Mouse (Mus musculus) adrenal gland, adult 18-20 months (tissue): ENCODE data around the gene Srms. TPM values are rescaled to one million over a fixed set of nuclear protein-coding genes. Genes with fewer than 3 reads are reported as not detected.
"Not testable (repeated sequence)": the region's sequence is repeated elsewhere in the genome, so short reads cannot be mapped to it uniquely, and the experiment has no call there.

Source experiments
- DNase-seq, 2 experiments: peaks; one replicate each; pipeline ENCODE4 v3.0.0; 2021 to 2022; ENCODE audit warnings: low spot score in 2 of 2
- total RNA-seq, 2 experiments: library from RNA; stranded (reverse); gene quantifications; 1 replicate in 1 of 2; 2 replicates in 1 of 2; pipeline ENCODE4 v1.2.3; 2021

Srms gene
- total RNA-seq, 2 experiments from 2014 or later = 0.73 to 0.83 TPM

DNA sequence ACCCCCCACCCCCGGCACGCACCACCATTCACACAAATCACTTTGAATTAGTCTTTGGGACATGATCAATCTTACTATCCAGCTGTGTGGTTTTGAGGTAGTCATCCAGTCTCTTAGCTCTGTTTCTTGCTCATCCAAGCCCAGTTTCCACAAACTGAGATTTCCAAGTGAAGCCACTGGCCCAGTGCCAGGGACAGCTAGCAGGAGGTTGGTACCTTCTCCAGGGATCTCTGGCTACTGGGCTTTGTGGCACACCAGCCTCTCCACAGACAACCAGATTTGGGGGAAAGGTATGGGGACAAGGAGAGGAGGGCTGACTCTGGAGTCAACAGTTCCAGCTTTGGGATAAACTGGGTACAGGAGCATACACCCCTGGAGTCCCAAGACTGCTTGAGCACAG is 7.4 kb upstream of the Srms start:
- DNase-seq = no peak

- peak; percentile 61 to 63 for DNase-seq
These were observed 6.7 kb upstream of the Srms start, which contains the start of gene Fndc11 for GRCm38 (mm10) chr2:181219538-181220216. Gene Fndc11 (plus strand): TSS chr2:181220013.

GRCm38 (mm10) chr2:181218881-181219485 is 6.0 kb upstream of the Srms start:
- no peak for DNase-seq

DNA sequence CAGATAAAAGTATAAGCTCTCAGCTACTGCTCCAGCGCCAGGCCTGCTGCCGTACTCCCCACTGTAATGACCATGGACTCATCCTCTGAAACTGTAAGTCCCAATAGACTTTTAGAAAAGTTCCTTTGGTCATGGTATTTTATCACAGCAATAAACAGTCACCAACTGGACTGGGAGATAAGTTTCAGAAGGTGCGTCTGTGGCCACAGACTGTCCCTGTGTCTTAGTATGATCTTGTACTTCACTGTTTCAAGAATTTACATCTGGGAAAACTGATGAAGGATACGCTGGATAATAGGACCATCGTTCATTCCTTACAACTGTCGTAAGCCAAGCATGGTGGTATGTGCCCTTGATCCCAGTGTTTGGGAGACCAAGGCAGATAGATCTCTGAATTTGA is 3.1 kb upstream of the Srms start:
- no peak for DNase-seq

DNA sequence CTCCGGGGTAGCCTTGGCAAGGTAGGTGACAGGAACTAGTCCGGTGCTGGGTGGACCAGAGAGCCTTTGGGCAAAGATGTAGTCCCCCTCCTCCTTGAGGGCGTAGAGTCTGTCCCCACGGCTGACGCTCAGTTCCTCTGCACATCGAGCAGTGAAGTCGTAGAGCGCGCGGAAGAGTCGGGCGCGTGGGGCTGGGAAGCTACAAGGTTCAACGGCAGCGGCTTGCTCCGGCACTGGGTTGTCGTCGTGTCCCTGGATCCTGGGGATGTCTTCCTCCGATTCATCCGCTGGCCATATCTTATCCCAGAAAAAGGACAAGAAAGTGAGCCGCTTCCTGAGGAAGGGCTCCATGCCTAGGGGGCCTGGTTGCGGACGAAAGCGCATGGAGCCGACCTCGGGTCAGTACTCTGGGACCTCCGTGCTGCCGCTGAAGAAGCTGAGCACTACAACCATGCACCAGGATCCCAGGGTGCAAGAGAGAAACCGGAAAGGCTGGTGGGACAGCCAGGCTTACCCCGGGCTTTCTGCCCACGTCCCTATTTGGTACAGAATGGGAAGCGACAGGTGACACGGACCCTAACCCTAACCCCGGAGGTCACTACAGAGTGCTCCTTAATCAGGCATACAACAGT is 480 bp downstream of the Srms start:
- DNase-seq = no peak

GRCm38 (mm10) chr2:181206118-181206517 is 6.9 kb downstream of the Srms start:
- DNase-seq = no peak

DNA sequence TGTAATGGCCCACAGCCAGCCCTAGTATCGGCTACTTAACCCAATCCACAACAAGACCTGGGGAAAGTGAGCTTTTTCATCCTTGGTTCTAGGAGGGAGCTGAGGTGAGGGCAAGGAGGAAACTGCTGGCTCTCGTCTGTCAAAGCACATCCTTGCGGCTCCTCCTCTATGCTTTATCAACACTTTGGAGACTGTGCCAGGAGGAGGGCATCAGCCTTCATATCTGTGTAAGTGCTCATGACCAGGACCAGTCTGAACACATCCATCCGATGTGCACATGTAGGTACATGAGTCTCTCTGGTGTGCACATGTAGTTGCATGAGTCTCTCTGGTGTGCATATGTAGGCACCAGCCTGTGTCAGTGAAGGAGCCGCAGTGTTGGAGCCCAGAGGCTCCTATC is 7.3 kb downstream of the Srms start:
- DNase-seq = no peak

GRCm38 (mm10) chr2:181202886-181203285 is 10.1 kb downstream of the Srms start:
- DNase-seq = no peak

DNA sequence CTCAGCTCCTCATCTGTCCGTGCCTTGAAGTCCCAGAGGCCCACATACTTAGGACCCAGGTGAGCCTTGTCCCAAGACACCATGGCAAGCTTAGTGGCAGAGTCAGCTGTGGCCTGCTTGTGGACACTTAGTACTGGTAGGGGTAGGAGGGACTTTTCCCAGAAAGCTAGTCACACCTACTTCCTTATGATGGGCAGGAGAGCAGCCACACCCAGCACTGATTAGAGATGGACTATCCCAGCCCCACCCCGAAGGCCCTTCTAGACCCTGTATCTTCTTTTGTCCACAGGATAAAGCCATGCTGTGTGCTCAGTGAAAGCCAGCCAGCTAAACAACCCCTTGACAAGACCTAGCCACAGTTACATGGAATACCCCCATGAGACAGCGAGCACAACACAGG is 10.6 kb downstream of the Srms start, which contains the start of gene Ptk6:
Ptk6 (minus strand) TSS at position 368 of the 400 bp plus-strand sequence.
- no peak for DNase-seq

DNA sequence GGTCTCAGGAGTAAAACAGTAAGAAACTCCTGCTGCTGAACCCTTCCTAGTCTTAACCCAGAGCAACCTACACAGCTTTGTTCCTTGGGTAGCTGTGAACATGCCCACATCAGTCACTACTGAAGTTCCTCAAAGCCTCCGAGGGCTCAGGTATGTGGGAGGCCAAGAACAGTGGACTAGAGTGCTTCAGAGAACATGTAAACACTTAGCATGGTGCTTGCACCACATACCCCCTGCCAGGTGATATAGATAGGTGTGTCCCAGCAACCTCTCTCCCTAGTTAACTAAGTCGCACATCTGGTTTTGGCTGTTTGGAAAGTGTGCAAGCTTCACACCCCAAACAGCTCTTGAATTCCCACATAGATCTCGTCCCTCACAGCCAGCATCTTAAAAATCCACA is 11.4 kb downstream of the Srms start:
- DNase-seq = no peak

DNA sequence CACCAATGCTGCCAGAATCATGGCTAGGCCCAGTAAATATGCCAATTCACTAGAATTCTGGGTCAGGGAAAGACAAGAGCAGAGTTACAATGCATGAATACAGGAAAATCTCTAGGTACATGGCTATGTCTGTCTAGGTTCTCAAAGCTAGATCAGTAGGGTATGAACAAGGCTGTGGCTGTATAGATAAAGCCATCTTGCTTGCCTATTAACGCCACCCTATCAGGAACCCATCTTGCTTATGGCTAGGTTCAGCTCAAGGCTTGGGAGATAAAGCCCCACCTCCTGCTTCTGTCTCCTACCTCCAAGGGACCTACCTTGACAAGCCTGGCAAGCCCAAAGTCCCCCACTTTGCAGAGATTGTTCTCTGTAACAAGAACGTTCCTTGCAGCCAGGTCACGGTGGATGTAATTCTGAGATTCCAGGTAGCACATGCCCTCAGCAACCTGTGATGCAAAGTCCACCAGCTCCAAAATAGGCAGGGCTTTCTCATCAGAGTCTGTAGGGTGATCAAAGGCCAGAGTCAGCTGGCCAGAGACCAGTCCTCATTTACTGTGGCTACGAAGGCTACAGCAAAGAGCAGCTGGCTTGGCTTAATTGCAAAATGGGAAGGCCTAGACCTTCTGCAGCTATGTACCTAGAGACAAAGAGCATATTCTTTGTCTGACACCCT is 16.2 kb downstream of the Srms start:
- DNase-seq = no peak

DNA sequence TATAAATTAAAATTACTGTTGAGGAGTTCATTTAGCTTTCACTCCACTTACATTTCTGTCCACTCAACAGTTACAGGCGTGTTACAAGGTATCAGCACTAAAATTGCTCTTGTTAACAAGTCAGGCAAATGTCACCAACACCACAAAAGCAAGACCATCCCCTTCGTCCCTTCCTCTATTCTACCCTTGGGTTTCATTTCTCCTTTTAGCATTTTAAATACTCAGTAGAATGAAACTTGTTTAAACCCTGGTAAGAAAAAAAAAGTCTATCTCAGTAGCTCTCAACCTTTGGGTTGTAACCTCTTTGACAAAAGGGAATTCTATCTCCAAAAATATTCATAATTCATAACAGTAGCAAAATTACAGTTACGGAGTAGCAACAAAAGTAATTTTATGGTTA is 19.9 kb downstream of the Srms start:
- DNase-seq = no peak

DNA sequence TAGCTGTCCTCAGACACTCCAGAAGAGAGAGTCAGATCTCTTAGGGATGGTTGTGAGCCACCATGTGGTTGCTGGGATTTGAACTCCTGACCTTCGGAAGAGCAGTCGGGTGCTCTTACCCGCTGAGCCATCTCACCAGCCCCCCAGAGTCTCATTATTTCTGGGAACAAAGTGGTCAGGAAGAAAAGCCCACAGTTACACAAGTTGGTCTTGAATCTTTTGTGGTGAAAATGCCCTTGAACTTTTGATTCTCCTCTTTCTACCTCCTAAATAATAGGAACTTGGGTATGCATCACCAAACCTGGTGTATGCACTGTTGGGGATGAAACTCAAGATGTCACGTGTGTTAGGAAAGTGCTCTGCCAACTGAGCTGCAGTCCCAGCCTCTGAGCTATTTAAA is 21.0 kb downstream of the Srms start:
- no peak for DNase-seq

GRCm38 (mm10) chr2:181191385-181191784 is 21.6 kb downstream of the Srms start:
- not testable (repeated sequence) for DNase-seq

DNA sequence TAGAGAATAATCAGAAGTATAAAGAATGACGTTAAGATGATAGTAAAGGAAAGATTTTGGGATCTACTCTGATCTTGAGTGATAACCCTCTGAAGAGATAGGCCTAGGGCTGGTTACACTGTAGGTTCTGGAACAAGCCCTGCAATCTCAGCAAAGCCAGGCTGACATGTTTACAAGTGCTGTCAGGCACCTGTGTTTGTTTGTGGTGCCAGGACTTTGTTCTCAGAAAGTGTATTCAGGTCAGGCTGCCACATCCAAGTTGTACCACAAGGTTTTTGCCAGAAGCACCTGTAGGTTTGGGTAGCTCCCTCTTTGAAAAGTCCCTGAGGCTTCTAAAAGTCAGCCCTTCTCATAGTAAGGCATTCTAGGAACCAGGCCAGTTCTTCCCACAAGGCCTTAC is 23.7 kb downstream of the Srms start:
- DNase-seq = no peak

DNA sequence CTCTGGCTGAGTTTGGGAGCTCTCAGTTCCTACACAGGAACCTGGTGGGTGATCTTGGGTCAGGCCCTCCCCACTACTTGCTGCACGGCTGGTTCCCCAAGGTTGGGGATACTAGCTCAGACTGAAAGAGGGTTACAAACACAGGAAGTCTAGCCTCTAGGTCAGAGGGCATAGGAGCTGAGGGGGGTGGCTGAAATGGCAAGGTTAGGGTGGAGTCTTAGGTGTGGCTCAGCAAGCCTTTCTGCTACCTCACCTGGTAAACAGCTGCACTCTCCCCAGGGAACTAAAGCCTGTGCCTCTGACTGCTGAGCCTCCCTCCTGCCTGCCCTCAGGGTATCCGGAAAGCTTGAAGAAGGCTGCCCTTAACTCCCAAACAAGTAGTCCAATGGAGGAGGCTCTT is 24.3 kb downstream of the Srms start:
- DNase-seq = no peak

- peak; percentile 84 to 85 for DNase-seq
These were observed 25.6 kb downstream of the Srms start, which contains the start of gene Ppdpf for GRCm38 (mm10) chr2:181187121-181188000. Gene Ppdpf (plus strand): TSS chr2:181187247.

DNA sequence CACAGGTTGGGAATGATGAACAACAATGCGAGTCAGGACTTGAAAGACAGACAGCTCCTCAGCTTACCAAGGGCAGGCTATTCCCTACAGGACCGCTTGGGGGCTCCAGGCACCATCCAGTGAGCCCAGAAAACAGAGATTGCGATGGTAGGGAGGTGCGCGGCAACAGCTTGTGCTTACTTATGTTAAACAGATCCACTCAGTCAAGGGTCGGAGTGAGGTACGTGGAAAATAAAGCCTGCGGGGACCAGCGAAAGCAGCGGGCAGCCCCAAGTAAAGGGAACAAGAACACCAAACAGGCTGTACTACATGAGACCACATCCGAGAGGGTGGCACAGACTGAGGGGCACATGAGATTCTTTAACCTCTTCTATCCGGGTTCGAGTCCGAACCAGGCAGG is 26.4 kb downstream of the Srms start:
- DNase-seq = peak; percentile 74 to 78

DNA sequence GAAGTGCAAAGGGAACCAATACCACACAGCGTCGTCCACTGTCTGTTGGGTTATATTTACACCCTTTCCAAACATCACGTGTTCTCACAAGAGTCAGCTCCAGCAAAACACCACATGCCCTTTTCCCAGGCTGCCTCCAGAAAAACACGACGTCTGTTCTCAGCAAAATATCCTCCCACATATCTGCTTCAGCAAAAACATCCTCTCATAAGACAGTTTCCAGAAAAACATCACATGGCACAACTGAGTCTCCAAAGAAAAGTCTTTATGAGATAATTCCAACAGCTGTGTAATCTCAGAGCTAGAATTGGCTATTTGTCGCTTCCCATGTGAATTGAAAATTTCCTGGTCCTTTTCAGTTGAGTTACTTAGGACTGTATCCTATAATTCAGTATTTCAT is 32.1 kb downstream of the Srms start:
- DNase-seq = no peak

DNA sequence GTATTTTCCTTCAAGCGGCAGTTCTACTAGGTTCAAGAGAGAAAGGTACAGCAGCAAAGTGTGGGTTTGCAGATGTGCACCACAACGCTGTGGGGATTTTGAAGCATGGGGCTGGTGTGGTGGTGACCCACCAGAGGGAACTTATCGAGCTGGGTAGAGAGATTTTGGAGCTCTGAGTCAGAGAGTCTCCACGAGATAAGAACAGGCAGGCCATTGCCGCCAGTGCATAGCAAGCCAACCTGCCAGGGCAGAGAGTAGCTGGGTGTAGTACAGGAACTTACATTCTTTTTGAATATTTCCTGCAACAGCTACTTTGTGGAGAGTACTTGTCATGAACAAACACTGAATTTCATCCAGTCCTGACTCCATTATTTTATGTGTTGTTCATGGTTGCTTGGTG is 34.5 kb downstream of the Srms start:
- DNase-seq = no peak

- DNase-seq = no peak
These were observed 35.0 kb downstream of the Srms start for GRCm38 (mm10) chr2:181178015-181178414.
